Mouse (Mus musculus) right cerebral cortex, postnatal 14 days (tissue): Measurements from ENCODE around the gene Zyg11b.

Experiments
- DNase-seq: peaks from one replicate; pipeline ENCODE4 v3.0.0; 2022

Zyg11b gene

DNA sequence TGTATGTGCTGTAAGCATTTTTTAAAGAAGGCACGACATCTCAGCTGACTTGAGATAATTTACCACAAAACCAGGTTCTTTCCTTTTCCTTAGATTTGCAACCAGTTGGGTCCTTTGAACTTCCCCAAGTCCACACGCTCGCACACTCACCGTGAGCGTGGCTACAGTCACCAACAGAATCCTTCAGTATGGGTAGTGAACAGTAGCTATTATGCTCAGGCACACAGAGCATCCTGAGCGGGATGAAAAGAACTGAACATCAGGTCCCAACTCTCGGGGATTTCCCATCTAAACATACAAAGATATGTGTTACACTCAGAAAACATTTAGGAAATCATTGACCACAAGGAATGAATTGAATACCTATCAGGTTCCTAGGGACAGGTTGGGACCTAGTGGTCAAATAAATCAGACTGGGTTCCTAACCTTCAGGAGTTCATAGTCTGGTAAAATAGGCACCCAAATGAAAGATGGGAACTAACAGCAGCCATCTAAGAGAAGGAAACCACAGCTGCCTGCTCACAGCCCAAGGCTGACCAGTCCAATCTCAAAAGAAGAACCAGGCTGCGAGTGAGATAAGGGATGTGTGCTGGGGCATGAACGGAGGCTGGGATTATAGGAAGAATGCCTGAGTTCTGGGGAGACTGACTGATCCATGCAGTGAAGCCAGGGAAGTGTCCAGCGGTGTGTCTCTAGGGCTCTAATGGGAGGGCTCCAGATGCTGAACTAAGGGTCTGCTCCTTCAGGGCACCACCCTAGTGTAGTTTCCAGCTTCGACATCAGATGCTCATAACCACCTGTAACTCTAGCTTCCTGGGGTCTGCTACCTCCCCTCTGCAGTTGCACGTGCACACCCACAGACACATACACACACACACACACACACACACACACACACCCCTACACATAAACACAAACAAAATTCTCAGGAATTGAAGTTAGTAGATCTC, 17.0 kb upstream of the Zyg11b start:
- DNase-seq = no peak

DNA sequence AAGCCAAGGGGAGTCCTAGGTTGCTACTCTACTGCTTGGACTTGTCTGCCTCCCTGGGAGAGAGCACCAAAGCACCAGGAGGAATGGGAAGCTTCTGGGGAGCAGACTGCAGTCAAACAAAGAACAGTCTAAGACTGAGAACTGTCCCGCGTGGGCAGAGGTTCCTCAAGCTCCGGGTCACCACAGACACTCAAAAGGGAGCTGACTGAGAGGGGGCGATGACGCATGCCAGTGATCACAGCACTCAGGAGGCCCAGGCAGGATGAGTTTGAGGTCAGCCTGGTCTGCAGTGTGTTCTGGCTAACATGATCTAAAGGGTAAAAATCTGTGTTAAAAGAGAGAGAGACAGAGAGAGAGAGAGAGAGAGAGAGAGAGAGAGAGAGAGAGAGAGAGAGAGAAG, 13.1 kb upstream of the Zyg11b start:
- DNase-seq = no peak

DNA sequence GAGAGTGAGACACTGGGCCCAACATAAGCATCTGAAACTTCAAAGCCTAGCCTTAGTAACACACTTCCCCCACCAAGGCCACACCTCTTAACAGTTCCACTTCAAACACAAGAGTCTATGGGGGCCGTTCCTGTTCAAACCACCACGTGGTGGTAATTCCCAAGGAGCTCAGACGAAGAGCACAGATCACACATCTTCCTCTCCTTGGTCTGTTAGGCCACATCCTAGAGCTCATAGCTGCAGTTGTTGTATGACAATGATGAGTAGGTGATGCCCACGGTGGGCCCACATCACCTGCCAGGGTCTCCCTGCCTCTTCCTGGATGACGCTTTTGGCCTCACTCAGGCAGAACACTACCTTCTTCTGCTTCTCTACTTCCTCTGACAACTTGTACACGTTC, 9.8 kb upstream of the Zyg11b start:
- DNase-seq = no peak

DNA sequence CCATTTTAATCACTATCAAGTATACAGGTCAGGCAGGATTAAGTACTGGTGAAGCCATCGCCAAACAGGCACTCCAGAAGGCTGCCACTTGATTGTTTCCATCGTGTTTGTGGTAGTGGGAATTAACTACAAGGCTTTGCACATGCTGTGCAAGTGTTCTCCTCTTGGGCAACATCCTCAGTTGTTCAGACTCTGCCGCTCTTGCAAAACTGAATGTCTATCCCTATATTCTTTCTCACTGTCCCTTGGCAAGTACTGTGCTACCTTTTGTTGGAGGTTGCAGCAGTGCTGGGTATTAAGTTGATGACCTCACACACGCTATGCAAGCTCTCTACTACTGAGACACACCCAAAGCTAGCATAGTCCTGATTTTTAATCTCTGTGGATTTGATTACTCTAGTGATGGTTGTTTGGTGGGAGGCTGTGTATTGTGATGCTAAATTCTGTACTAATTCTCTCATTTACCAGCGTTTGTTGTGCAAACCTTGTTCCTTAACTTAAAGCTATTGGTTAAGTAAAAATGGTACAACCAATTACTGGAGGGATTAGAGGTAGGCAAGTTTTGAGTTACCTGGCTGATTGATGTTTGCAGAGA, 1.5 kb upstream of the Zyg11b start:
- no peak for DNase-seq

DNA sequence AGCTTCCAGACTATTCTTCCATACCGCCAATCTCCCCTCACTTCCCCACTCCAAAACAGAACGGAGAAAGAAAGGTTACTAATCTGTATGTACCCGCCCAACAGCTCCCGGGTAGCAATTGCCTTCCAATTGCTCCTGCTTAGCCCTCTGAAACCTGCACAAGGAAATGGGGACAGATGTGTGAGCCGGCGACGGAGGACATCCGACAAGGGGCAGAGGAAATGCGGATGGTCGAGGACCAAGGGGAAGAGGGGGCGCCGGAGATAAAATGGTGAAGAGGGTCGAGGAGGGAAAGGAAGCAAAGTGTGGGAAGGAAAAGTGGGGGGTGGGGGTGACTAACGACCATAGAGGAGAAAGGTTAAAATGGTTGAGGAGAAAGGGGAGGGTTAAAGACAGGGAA, 630 bp downstream of the Zyg11b start:
- no peak for DNase-seq

- peak; percentile 31 for DNase-seq
Observed at GRCm38 (mm10) chr4:108276973-108277372, 23.9 kb downstream of the Zyg11b start.

- DNase-seq = no peak
Observed at GRCm38 (mm10) chr4:108272286-108272685, 28.6 kb downstream of the Zyg11b start.

DNA sequence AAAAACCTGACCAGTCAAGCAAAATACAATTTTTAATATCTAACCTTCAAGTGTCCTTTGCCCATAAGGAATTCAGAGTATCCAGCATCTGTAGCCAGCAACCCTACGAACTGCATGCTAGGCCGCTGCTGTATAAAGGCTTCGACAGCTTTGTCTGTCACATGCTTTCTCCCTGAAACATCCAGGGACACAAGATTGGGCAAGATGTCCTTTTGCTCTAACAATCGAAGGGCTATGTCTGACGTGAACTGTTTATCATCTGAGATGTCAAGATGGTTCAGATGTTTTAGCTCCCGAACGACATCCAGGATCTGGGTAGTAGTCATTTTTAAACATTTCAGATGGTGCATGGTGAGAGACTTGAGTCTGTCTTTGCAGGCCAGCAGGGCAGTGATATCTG, 35.1 kb downstream of the Zyg11b start:
- no peak for DNase-seq

DNA sequence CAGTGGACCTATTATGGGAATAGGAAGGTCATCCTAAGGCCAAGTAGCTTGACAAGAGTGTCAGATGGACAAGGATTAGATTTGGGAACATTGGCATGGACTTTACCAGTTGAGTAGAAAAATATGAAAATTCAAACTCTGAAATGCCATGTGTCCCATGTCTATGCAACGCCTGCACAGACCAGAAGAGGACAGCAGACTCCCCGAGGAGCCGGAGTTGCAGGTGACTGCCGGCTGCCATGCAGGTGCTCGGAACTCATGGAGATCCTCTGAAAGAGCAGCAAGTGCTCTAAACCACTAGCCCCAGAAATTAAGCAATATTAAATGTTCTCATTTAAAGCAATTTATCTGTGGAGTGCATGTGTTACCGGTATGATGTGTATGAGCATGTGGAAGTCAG, 47.6 kb downstream of the Zyg11b start:
- no peak for DNase-seq

DNA sequence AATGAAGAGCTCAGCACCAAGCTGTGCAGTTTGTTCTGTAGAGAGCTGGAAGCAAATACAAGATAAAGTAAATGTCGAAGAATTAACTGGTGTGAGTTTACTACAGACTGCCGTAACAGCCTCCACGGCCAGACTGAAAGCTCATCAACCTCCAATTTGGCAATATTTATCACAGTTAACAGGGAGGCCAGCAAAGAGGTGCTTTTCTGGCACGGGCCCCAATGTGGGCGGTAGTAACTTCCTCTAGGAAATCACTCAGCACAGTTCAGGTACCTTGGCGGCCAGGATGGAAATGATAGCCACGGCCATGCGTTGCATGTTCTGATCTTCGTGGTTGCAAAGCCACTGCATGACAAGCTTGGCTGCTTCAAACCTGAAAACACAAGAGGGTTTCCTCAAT, 50.4 kb downstream of the Zyg11b start:
- no peak for DNase-seq

DNA sequence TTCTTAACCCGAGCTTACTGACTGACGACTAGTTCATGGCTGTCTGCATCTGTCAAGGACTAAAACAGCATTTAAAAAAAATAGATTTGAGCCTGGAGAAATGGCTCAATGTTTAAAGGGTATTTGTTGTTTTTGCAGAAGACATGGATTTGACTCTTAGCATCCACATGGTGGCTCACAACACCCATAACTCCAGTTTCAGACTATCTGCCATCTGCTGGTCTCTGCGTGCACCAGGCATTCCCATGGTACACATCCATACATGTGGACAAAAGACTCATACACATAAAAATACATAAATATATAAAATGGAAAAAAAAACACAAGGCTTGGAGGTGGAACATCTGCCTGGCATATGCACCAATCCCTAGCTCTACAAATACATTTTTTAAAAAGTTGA, 51.6 kb downstream of the Zyg11b start:
- DNase-seq = no peak

- DNase-seq = no peak
Observed at GRCm38 (mm10) chr4:108233654-108234053, 67.2 kb downstream of the Zyg11b start.

GRCm38 (mm10) chr4:108225341-108225872, 75.5 kb downstream of the Zyg11b start:
- no peak for DNase-seq

DNA sequence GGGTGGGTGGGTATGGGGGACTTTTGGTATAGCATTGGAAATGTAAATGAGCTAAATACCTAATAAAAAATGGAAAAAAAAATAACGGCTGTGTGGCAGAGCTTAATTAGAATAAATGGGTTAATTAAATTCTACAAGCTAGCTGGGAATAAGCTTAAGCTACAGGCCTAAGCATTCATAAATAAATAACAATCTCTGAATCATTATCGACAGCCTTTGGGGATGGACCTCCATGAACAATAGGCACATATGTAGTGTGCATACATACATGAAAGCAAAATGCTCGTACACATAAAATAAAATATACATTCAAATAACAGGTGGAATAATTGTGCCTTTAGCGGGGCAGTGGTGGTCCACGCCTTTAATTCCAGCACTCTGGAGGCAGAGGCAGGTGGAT, 78.4 kb downstream of the Zyg11b start:
- DNase-seq = no peak

- no peak for DNase-seq
Observed at GRCm38 (mm10) chr4:108219019-108219418, 81.9 kb downstream of the Zyg11b start.

DNA sequence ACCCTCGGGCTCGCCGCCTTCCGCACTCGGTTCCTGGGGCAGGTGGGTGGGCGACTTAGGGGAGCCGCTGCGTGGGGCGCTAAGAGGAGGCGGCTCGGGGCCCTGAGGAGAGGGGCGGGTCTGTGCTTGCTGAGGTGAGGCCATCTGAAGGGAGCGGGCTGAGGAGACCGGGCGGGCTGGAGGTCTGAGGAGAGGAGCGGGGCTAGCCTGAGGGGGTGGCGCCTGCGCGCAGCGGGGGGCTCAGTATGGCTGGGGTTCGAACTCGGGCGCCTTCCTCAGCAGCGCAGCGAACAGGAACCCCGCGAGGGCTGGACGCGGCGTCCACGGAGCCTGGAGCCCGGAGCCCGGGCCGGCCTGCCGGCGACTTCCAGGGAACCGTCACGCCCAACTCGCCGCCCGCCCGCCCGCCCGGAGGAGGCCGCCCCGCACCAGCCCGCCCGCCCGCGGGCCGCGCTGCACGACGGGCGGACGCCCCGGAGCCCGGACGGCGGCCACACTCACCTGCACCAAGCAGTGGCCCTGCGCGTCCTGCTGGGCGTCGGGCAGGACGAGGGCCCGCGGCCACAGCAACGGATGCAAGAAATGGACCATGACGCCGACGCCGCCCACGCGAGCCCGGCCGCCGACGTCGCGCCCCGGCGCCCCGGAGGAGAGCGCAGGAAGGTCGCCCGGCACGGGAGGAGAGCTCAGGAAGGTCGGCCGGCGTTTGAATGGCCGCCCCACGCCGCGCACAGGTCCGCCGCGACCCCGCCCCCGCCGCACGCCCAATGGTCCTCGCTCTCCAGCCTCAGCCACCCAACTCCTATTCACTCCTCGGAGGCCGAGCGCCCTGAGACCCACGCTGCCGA, 83.3 kb downstream of the Zyg11b start, which contains the start of gene Zyg11a:
TSS of gene Zyg11a (minus strand) at position 717 of the 848 bp plus-strand sequence.
- DNase-seq = peak; percentile 9

DNA sequence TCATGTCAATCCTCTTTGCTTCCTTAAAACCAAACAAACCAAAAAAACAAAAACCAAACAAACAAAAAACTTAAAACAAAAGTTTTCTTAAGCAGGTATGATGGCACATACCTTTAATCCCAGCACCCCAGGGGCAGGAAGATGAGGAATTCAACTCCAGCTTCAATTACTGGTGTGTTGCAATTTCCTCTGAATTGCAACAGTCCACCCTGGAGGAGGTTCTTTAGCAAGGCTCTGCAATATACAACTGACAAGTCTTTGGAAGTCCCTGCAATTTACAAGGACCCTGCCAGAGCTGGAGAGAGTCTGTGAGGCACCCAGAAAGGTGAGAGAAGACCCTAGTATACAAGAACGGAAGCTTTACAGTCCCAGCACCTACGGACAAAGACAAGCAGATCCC, 87.9 kb downstream of the Zyg11b start:
- DNase-seq = no peak

DNA sequence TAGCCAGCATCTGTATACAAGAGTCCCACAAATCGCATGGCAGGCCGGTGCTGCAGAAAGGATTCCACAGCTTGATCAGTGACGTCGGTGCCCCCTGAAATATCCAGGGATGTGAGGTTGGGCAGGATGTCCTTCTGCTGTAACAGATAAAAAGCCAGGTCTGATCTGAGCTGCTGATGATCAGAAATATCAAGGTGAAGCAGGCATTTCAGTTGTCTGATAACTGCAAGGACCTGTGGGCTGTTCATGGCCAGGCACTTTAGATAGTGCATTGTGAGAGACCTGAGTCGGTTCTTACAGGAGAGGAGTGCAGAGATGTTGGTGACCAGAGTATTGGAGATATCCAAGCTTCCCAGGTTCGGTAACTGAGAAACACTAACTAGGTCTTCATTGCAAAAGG, 96.3 kb downstream of the Zyg11b start:
- no peak for DNase-seq

DNA sequence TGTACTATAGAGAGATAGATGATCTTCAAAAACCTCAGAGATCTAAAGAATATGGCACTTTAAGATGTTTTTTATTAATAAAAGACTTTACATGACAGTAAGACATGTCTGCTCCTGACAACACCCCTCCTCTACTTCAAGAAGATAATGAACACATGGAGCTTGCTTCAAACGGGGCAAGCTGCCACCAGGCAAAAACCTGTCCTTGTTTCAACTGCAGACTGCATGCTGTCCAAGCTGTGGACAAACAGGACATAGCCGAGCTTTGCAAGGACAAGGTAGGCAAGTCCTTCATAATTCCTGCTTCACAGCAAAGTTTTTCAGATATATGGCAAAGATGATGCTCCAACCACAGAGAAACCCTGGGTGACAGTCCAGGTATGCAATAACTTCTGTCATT, 101.7 kb downstream of the Zyg11b start:
- DNase-seq = no peak

- no peak for DNase-seq
Observed at GRCm38 (mm10) chr4:108196277-108196855, 104.5 kb downstream of the Zyg11b start.

GRCm38 (mm10) chr4:108192821-108193323, 108.0 kb downstream of the Zyg11b start:
- DNase-seq = no peak

GRCm38 (mm10) chr4:108182278-108182677, 118.6 kb downstream of the Zyg11b start:
- DNase-seq = no peak
